Mouse (Mus musculus) thymus, postnatal 0 days (tissue): ENCODE data around the gene Prrc2a. TPM values are rescaled to one million over a fixed set of nuclear protein-coding genes. Genes with fewer than 3 reads are reported as not detected.
"Not testable (repeated sequence)": the region's sequence is repeated elsewhere in the genome, so short reads cannot be mapped to it uniquely, and the experiment has no call there.

Experiments used
- DNase-seq: peaks from one replicate; pipeline ENCODE4 v3.0.0-alpha.2; 2015; ENCODE audit warnings: low spot score
- polyA plus RNA-seq: library from polyadenylated mRNA; unstranded; fragments of >200 nt; fragmentation: Nextera tagmentation; extraction: Ambion mirVana; gene quantifications from 2 replicates; pipeline ENCODE4 v1.2.1, GENCODE M21; 2015

The Prrc2a gene
- polyA plus RNA-seq, 1 experiment from 2014 or later, result 113 TPM

- peak; percentile 96 for DNase-seq
Measured at GRCm38 (mm10) chr17:35134801-35135590, 29.7 kb downstream of the Prrc2a start, which contains the start of gene Bag6. Bag6 (plus strand) TSS chr17:35135178.

DNA sequence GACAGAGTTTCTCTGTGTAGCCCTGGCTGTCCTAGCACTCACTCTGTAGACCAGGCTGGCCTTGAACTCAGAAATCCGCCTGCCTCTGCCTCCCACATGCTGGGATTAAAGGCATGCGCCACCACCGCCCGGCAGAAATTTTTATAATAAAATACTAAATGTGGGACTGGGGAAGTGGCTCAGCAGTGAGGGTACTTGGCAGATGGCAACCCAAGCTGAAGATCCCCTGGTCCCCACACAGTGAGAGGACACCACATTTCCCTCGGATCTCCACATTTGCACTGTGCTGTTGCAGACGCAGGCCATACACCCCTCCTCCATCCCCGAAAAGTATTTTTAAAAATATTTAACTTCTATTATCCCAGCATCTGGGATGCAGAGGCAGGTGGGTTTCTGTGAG, 31.2 kb downstream of the Prrc2a start:
- no peak for DNase-seq

DNA sequence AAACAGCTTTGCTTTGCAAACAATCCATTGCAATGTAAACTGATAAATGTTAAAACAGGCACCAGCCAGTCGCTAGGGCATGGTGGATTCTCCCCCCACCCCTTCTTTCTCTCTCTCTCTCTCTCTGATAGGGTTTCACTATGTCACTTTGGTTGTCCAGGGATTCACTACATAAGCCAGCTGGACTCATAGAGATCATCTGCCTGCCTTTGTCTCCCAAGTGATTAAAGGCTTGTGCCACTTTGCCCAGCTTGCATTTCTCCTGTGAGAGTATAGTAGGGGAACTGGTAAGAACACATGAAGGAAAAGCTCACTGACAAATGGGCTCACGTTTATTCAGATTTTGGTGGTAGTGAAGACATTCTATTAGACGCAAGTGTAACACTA, 32.5 kb downstream of the Prrc2a start:
- DNase-seq, result no peak

GRCm38 (mm10) chr17:35131500-35132173, 33.1 kb downstream of the Prrc2a start, which contains the start of gene Apom:
Apom (minus strand) TSS chr17:35132050.
- DNase-seq, result no peak

- no peak for DNase-seq
Measured at GRCm38 (mm10) chr17:35131038-35131437, 33.7 kb downstream of the Prrc2a start.

GRCm38 (mm10) chr17:35128996-35129395, 35.7 kb downstream of the Prrc2a start:
- no peak for DNase-seq

DNA sequence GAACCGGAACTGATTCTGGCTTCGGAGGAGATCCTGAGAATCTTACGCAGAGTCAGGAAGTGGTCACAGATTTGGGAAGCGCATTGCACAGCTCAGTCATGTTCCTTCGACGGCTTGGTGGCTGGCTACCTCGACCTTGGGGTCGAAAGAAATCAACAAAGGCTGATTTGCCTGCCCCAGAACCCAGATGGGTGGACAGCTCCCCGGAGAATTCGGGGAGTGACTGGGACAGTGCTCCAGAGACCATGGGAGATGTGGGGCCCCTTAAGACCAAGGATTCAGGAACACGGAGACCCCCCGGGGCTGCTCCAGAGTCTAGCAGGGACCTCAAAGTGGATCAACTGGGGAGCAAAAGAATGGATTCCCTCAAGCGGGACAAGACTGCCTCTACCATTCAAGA, 37.7 kb downstream of the Prrc2a start:
- DNase-seq, result no peak

DNA sequence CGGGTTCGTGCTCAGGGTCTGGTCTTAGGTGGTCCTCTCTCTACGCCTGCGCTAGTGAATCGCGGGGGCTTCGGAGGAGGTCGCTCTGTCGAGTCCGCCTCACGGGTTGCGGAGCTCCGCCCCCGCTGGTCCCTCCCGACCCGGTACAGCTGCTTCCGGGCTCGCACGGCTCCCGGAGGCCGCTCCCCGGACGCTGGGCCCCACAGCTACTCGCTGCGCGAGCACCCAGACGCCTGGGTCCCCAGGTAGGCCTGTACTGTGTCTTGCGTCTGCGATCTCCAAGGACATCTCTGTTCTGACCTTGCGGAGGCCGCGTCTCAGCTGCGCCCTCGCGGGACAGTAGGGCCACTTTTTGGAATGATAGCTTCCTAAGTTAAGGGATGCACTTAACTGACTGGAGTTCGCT, 38.5 kb downstream of the Prrc2a start, which contains the start of gene D17H6S53E:
Gene D17H6S53E, plus strand, starts transcription at position 168 of the 406 bp plus-strand sequence.
- DNase-seq, result peak; percentile 90

DNA sequence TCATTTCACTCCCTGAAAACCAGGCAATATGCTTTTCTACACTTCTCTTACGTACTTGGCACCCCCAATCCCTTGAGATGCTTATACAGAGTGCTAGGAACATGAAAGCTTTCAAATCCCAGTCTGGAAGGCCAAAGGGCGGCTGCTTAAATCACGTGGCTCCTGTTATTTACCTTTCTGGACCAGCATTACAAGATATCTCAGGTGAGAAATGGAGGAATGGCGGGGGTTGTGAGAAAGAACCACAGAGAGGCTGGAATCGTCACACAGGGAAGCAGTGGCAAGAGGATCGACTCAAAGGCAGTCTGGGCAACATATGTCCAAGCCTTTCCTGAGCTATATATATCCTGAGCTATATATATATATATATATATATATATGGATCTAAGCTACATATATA, 39.1 kb downstream of the Prrc2a start:
- no peak for DNase-seq

DNA sequence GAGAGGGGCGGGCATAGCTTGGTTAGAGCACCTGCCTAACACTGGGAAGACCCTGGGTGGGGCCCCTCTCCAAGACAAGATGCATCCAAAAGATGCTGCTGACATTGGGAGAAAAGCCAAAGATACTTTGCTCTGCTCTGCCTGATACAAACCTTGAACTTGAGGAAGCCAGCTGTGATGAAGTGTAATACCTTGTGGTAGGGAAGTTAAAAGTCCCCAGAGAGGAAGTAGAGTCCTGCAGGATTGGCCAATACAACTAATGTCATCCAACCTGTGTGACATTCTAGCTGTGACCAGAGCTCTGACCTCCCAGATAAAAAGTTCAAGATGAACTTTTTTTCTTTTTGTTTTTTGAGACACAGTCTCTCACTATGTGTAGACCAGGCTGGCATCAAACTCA, 39.6 kb downstream of the Prrc2a start:
- no peak for DNase-seq

- not testable (repeated sequence) for DNase-seq
Measured at GRCm38 (mm10) chr17:35124261-35124896, 40.3 kb downstream of the Prrc2a start.

GRCm38 (mm10) chr17:35123287-35123686, 41.4 kb downstream of the Prrc2a start:
- DNase-seq, result not testable (repeated sequence)

- DNase-seq, result peak; percentile 68
Measured at GRCm38 (mm10) chr17:35121871-35122303, 42.8 kb downstream of the Prrc2a start, which contains the start of gene Csnk2b. Csnk2b (minus strand) TSS chr17:35122053.

- DNase-seq, result peak; percentile 99
Measured at GRCm38 (mm10) chr17:35121143-35121799, 43.4 kb downstream of the Prrc2a start, which contains the start of gene Gpank1. Gpank1 (plus strand) TSS chr17:35121455.

- no peak for DNase-seq
Measured at GRCm38 (mm10) chr17:35120745-35121142, 44.0 kb downstream of the Prrc2a start.

GRCm38 (mm10) chr17:35115046-35116019, 49.4 kb downstream of the Prrc2a start, which contains the start of gene Ly6g5b:
Ly6g5b (minus strand) TSS chr17:35115428.
- peak; percentile 38 for DNase-seq

DNA sequence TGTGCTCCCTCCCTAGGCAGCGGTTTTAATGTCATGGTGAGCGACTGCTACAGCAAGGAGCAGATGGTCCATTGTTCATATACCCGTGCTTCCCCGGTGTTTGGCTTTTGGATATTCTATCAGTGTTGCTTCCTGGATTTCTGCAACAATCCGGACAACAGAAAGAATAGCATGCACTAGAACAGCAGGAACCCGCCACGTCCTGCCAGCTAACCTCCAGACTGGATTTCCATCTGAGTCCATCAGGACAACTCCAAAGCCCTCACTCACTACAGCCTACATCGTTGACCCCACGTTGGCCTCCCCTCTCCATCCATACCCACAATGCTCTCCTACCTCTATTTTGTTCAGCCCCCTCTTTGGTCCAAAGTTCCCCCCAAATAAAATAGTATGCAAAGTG, 52.9 kb downstream of the Prrc2a start:
- no peak for DNase-seq

GRCm38 (mm10) chr17:35108097-35108496, 56.6 kb downstream of the Prrc2a start, which contains the start of gene Ly6g5c:
Ly6g5c (plus strand) TSS chr17:35108279.
- DNase-seq, result no peak

DNA sequence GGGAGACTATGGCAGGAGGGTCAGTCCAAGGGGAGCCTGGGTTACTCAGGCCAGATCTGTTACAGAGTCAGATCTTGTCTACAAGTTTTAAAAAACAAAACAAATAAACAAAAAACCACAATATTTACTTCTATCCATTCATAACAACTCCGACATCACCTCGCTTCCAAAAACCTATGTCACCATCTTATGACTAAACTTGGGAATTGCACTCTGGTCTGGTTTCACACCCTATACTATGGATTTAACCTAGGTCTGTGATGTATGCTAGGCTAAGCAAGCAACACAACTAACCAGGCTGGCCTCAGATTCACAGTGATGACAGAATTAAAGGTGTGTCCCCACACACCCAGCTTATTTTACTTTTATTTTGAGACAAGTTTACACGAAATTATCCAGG, 58.2 kb downstream of the Prrc2a start:
- DNase-seq, result no peak
